Mouse (Mus musculus) midbrain, embryonic 13.5 days (tissue): ENCODE data around the gene Suox. TPM values are rescaled to one million over a fixed set of nuclear protein-coding genes. Genes with fewer than 3 reads are reported as not detected.

Source experiments
- ATAC-seq: fragments of 200-750 bp; cut with Nextera tagmentation; 2 replicates; pipeline ENCODE4 v1.8.0; 2017; ENCODE audit warnings: mild to moderate bottlenecking, moderate TSS enrichment, moderate library complexity
- H3K27ac ChIP-seq: fragments of 300-500 bp; sonication (generic); 2 replicates; pipeline ENCODE4 v1.5.1; 2015; ENCODE audit warnings: inconsistent platforms, mild to moderate bottlenecking, moderate library complexity
- H3K27me3 ChIP-seq: fragments of 300-500 bp; sonication (generic); 2 replicates; pipeline ENCODE4 v1.6.1; 2015; ENCODE audit warnings: mild to moderate bottlenecking, inconsistent platforms
- H3K36me3 ChIP-seq: fragments of 300-500 bp; sonication (generic); 2 replicates; pipeline ENCODE4 v1.6.1; 2015; ENCODE audit warnings: mild to moderate bottlenecking, inconsistent platforms
- H3K4me1 ChIP-seq: fragments of 300-500 bp; sonication (generic); replicated peaks from 2 replicates; pipeline ENCODE4 v1.6.1; 2015; ENCODE audit warnings: inconsistent platforms
- H3K4me2 ChIP-seq: fragments of 300-500 bp; sonication (generic); replicated peaks from 2 replicates; pipeline ENCODE4 v1.6.1; 2015; ENCODE audit warnings: moderate library complexity, mild to moderate bottlenecking, inconsistent platforms
- H3K4me3 ChIP-seq: fragments of 300-500 bp; sonication (generic); replicated peaks from 2 replicates; pipeline ENCODE4 v1.5.1; 2015; ENCODE audit warnings: mild to moderate bottlenecking, inconsistent platforms
- H3K9ac ChIP-seq: fragments of 300-500 bp; sonication (generic); replicated peaks from 2 replicates; pipeline ENCODE4 v1.6.1; 2015; ENCODE audit warnings: mild to moderate bottlenecking, inconsistent platforms
- H3K9me3 ChIP-seq: fragments of 300-500 bp; sonication (generic); 2 replicates; pipeline ENCODE4 v1.6.1; 2016; ENCODE audit warnings: mild to moderate bottlenecking, inconsistent platforms
- WGBS: fragments of 180-500 bp; shearing (Covaris S2); methylation state at CpG from one replicate; pipeline ENCODE4 v1.1.7; 2015; 5-methylcytosine and 5-hydroxymethylcytosine counted together
- polyA plus RNA-seq: library from polyadenylated mRNA; unstranded; fragments of >200 nt; fragmentation: Nextera tagmentation; extraction: Ambion mirVana; gene quantifications from 2 replicates; pipeline ENCODE4 v1.2.1, GENCODE M21; 2015

The Suox gene
- polyA plus RNA-seq, 1 experiment from 2014 or later = 13.7 TPM

- H3K36me3 ChIP-seq = no peaks in the 10 kb centered on the region
- no peaks in the 10 kb centered on the region for H3K9me3 ChIP-seq
- H3K4me2 ChIP-seq = no peak overlapping the region
- no peak overlapping the region for H3K4me3 ChIP-seq
- H3K27me3 ChIP-seq = no peaks in the 10 kb centered on the region
- H3K4me1 ChIP-seq = no peaks in the 10 kb centered on the region
- no peak for ATAC-seq
- H3K27ac ChIP-seq = no peak overlapping the region
- no peak overlapping the region for H3K9ac ChIP-seq
These were observed 11.4 kb downstream of the Suox start for GRCm38 (mm10) chr10:128662465-128662864.

- no peaks in the 10 kb centered on the region for H3K36me3 ChIP-seq
- 62% methylated on average over 9 of the region's 9 CpGs for WGBS
These were observed 14.4 kb downstream of the Suox start for GRCm38 (mm10) chr10:128659490-128659889.

GRCm38 (mm10) chr10:128657844-128658243 lies 16.0 kb downstream of the Suox start:
- no peaks in the 10 kb centered on the region for H3K27me3 ChIP-seq
- no peak overlapping the region for H3K27ac ChIP-seq
- no peak for ATAC-seq
- H3K9ac ChIP-seq = no peak overlapping the region
- no peaks in the 10 kb centered on the region for H3K4me1 ChIP-seq
- H3K4me2 ChIP-seq = no peak overlapping the region
- no peak overlapping the region for H3K4me3 ChIP-seq
- 67% methylated on average over 9 of the region's 9 CpGs for WGBS
- no peaks in the 10 kb centered on the region for H3K36me3 ChIP-seq
- H3K9me3 ChIP-seq = no peaks in the 10 kb centered on the region

More at GRCm38 (mm10) chr10:128659490-128659889, 14.4 kb downstream of the Suox start:
- Histone ChIP-seq H3K27me3 (no peaks in the 10 kb centered on the region), H3K4me1 (no peaks in the 10 kb centered on the region), H3K27ac (no peak overlapping the region), H3K9me3 (no peaks in the 10 kb centered on the region), H3K4me3 (no peak overlapping the region), H3K4me2 (no peak overlapping the region), H3K9ac (no peak overlapping the region)
- no peak for ATAC-seq

GRCm38 (mm10) chr10:128656731-128657130 lies 17.1 kb downstream of the Suox start:
- no peaks in the 10 kb centered on the region for H3K27me3 ChIP-seq
- H3K4me2 ChIP-seq = no peak overlapping the region
- H3K27ac ChIP-seq = no peak overlapping the region
- H3K4me1 ChIP-seq = no peaks in the 10 kb centered on the region
- WGBS = 89% methylated on average over 1 of the region's 1 CpGs
- no peak for ATAC-seq
- no peak overlapping the region for H3K4me3 ChIP-seq
- H3K9ac ChIP-seq = no peak overlapping the region
- H3K9me3 ChIP-seq = no peaks in the 10 kb centered on the region
- no peaks in the 10 kb centered on the region for H3K36me3 ChIP-seq

- Histone ChIP-seq H3K27me3 (no peaks in the 10 kb centered on the region), H3K9ac (no peak overlapping the region), H3K4me1 (no peaks in the 10 kb centered on the region), H3K4me3 (no peak overlapping the region), H3K4me2 (no peak overlapping the region), H3K27ac (no peak overlapping the region), H3K36me3 (no peaks in the 10 kb centered on the region), H3K9me3 (no peaks in the 10 kb centered on the region)
- WGBS = 89% methylated on average over 3 of the region's 3 CpGs
- no peak for ATAC-seq
These were observed 18.6 kb downstream of the Suox start for GRCm38 (mm10) chr10:128655254-128655653.

- no peaks in the 10 kb centered on the region for H3K4me1 ChIP-seq
- no peaks in the 10 kb centered on the region for H3K27me3 ChIP-seq
- no peak overlapping the region for H3K9ac ChIP-seq
- H3K4me2 ChIP-seq = no peak overlapping the region
- WGBS = 72% methylated on average over 4 of the region's 4 CpGs
- no peak for ATAC-seq
- no peak overlapping the region for H3K4me3 ChIP-seq
- H3K9me3 ChIP-seq = no peaks in the 10 kb centered on the region
- H3K27ac ChIP-seq = no peak overlapping the region
- no peaks in the 10 kb centered on the region for H3K36me3 ChIP-seq
These were observed 20.0 kb downstream of the Suox start for GRCm38 (mm10) chr10:128653866-128654265.

- Histone ChIP-seq H3K9me3 (no peaks in the 10 kb centered on the region), H3K4me3 (peak overlapping the region; percentile 49), H3K9ac (peak overlapping the region; percentile 64), H3K4me1 (peaks cover 41% of the 10 kb centered on the region), H3K27ac (peak overlapping the region; percentile 89), H3K27me3 (no peaks in the 10 kb centered on the region), H3K36me3 (peaks cover 13% of the 10 kb centered on the region), H3K4me2 (peak overlapping the region; percentile 68)
- 14% methylated on average over 3 of the region's 13 CpGs for WGBS
- ATAC-seq = peak; percentile 85
These were observed 27.5 kb downstream of the Suox start for GRCm38 (mm10) chr10:128646139-128647089.

- H3K9ac ChIP-seq = peak within 1 kb of the TSS; percentile 77
- WGBS = 1% methylated on average over 36 of the region's 36 CpGs
- H3K4me1 ChIP-seq = peaks cover 41% of the 10 kb centered on the region
- H3K4me2 ChIP-seq = peak within 1 kb of the TSS; percentile 68
- ATAC-seq = peak; percentile 86
- H3K27ac ChIP-seq = peak within 1 kb of the TSS; percentile 89
- no peaks in the 10 kb centered on the region for H3K9me3 ChIP-seq
- H3K4me3 ChIP-seq = peak within 1 kb of the TSS; percentile 49
- H3K27me3 ChIP-seq = no peaks in the 10 kb centered on the region
- H3K36me3 ChIP-seq = peaks cover 23% of the 10 kb centered on the region
These were observed 28.5 kb downstream of the Suox start, which contains the start of gene Ikzf4 for GRCm38 (mm10) chr10:128645111-128646011. Gene Ikzf4, minus strand, starts transcription at chr10:128645991.

- Histone ChIP-seq H3K9ac (no peak overlapping the region), H3K4me2 (no peak overlapping the region)
These were observed 31.1 kb downstream of the Suox start for GRCm38 (mm10) chr10:128642749-128643148.

GRCm38 (mm10) chr10:128641871-128642270 lies 32.0 kb downstream of the Suox start:
- Histone ChIP-seq H3K9ac (no peak overlapping the region), H3K4me3 (no peak overlapping the region), H3K27ac (no peak overlapping the region), H3K36me3 (peaks cover 43% of the 10 kb centered on the region), H3K4me1 (peaks cover 45% of the 10 kb centered on the region), H3K27me3 (no peaks in the 10 kb centered on the region), H3K9me3 (no peaks in the 10 kb centered on the region), H3K4me2 (no peak overlapping the region)
- ATAC-seq = no peak
- WGBS = 87% methylated on average over 7 of the region's 7 CpGs

More at GRCm38 (mm10) chr10:128642749-128643148, 31.1 kb downstream of the Suox start:
- no peak overlapping the region for H3K4me3 ChIP-seq
- H3K4me1 ChIP-seq = peaks cover 41% of the 10 kb centered on the region
- H3K9me3 ChIP-seq = no peaks in the 10 kb centered on the region
- ATAC-seq = no peak
- H3K27me3 ChIP-seq = no peaks in the 10 kb centered on the region
- peaks cover 43% of the 10 kb centered on the region for H3K36me3 ChIP-seq
- H3K27ac ChIP-seq = no peak overlapping the region
- 89% methylated on average over 6 of the region's 6 CpGs for WGBS

GRCm38 (mm10) chr10:128640891-128641290 lies 33.0 kb downstream of the Suox start:
- ATAC-seq = no peak
- H3K4me3 ChIP-seq = no peak overlapping the region
- no peaks in the 10 kb centered on the region for H3K9me3 ChIP-seq
- no peak overlapping the region for H3K4me2 ChIP-seq
- peaks cover 51% of the 10 kb centered on the region for H3K36me3 ChIP-seq
- no peaks in the 10 kb centered on the region for H3K27me3 ChIP-seq
- H3K27ac ChIP-seq = no peak overlapping the region
- peaks cover 39% of the 10 kb centered on the region for H3K4me1 ChIP-seq
- WGBS = 94% methylated on average over 15 of the region's 15 CpGs
- H3K9ac ChIP-seq = no peak overlapping the region

GRCm38 (mm10) chr10:128639999-128640398 lies 33.9 kb downstream of the Suox start:
- Histone ChIP-seq H3K4me2 (no peak overlapping the region), H3K4me1 (peaks cover 35% of the 10 kb centered on the region), H3K36me3 (peaks cover 60% of the 10 kb centered on the region), H3K4me3 (no peak overlapping the region), H3K27ac (no peak overlapping the region), H3K9me3 (no peaks in the 10 kb centered on the region), H3K9ac (no peak overlapping the region), H3K27me3 (no peaks in the 10 kb centered on the region)
- WGBS = 93% methylated on average over 14 of the region's 14 CpGs
- no peak for ATAC-seq
